Comparison of ENCODE assay signal across 13 mouse cellular contexts in the genomic region with DNA sequence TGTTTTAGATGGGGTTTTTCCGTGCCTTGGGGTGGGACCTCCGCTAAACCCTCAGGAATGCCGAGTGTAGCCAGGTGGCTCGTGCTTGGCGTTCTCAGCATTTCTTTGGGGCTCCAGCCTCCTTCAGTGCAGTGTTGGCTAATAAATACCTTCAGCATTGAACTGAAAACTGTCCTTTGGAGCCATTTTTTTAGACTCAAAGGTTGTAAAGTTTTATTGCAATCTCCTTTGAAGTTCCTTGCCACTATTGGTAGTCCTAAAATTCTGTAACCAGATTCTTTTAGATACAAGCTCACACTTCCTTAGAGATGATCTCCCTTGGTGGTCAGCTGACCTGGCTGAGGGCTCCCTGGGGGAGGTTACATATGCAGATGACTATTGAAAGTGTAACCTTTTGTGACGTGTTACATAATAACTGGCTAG. TPM values are rescaled to one million over a fixed set of nuclear protein-coding genes. Genes with fewer than 3 reads are reported as not detected.
A peak's percentile ranks its signal among the peaks of the same experiment; 100 is the strongest.
DNase-seq lines count a peak whose midpoint lies in the region; ATAC-seq and TF ChIP-seq lines count a peak whose summit lies in the region.
"Had no signal": no experiment of that assay in that cellular context is flagged by ENCODE, and none has a peak within 500 bp of the region (broad histone marks: within the 10 kb centered on the region; RNA-seq: fewer than 3 reads in every experiment).

No protein-coding gene starts in this region.

- H3K27ac ChIP-seq in heart, embryonic 14.5 days (replicated peaks in 1 of 2; ENCODE audit: control insufficient read depth in 1 of 2, insufficient read depth in 1 of 2, low read depth in 2 of 2, low read length in 2 of 2): 0 out of 4 replicates have a peak overlapping the region, but pooled peaks of 1 of the 2 experiments have one; percentile 26
- peak overlapping the region; percentile 54; the same call in 1 of the 2 replicates for H3K27ac ChIP-seq in kidney, postnatal 0 days
- H3K27ac ChIP-seq: embryonic facial prominence, embryonic 13.5 days; forebrain, embryonic 13.5 days; macrophage had no signal

- H3K36me3 ChIP-seq in heart, embryonic 14.5 days (ENCODE audit: control insufficient read depth, insufficient read depth, low read length): peaks cover 38% of the 10 kb centered on the region
- peaks cover 27% of the 10 kb centered on the region; the same call in 1 of the 2 replicates for H3K36me3 ChIP-seq in kidney, postnatal 0 days (ENCODE audit: insufficient read depth, low read length)

- DNase-seq in heart, postnatal 36 days: no peak
- DNase-seq in adipocyte (ENCODE audit: low spot score): peak; percentile 27
- DNase-seq in kidney, postnatal 0 days (ENCODE audit: low spot score): peak; percentile 44
- DNase-seq in lung, postnatal 25 days (ENCODE audit: low spot score): peak; percentile 69
- DNase-seq in adrenal gland, postnatal 36 days: no peak
- no peak for DNase-seq in adrenal gland, adult 2 months
- no peak for DNase-seq in left cerebral cortex, postnatal 36 days (ENCODE audit: low spot score in 2 of 2)
- DNase-seq: cerebellum, adult 9-10 months; gastrocnemius, postnatal 25 days had no signal

- peaks cover 31 to 47% of the 10 kb centered on the region in 2 experiments for H3K4me1 ChIP-seq in heart, embryonic 14.5 days (ENCODE audit: control insufficient read depth in 2 of 2, insufficient read depth in 2 of 2, low read length in 2 of 2)
- peaks cover 4% of the 10 kb centered on the region; the same call in 1 of the 2 replicates for H3K4me1 ChIP-seq in kidney, postnatal 0 days (replicated peaks; ENCODE audit: insufficient read depth, low read length)
- H3K4me1 ChIP-seq: forebrain, embryonic 13.5 days had no signal

- 0 out of 2 replicates have a peak overlapping the region, but pooled peaks have one; percentile 18 for H3K9ac ChIP-seq in heart, embryonic 14.5 days (ENCODE audit: low read length)
- H3K9ac ChIP-seq in kidney, postnatal 0 days (ENCODE audit: low read depth, low read length): no peak overlapping the region
- H3K9ac ChIP-seq: embryonic facial prominence, embryonic 13.5 days; forebrain, embryonic 13.5 days had no signal

- no peaks in the 10 kb centered on the region for H3K27me3 ChIP-seq in heart, embryonic 14.5 days (ENCODE audit: control insufficient read depth, insufficient read depth, low read length)
- H3K27me3 ChIP-seq in kidney, postnatal 0 days (ENCODE audit: insufficient read depth, low read length): no peaks in the 10 kb centered on the region
- H3K27me3 ChIP-seq: embryonic facial prominence, embryonic 13.5 days; forebrain, embryonic 13.5 days had no signal

- H3K9me3 ChIP-seq in heart, embryonic 14.5 days (ENCODE audit: control insufficient read depth, low read length): no peaks in the 10 kb centered on the region
- no peaks in the 10 kb centered on the region for H3K9me3 ChIP-seq in kidney, postnatal 0 days (replicated peaks; ENCODE audit: low read length)
- H3K9me3 ChIP-seq: embryonic facial prominence, embryonic 13.5 days; forebrain, embryonic 13.5 days had no signal

- intact Hi-C loops in heart, postnatal 36 days (cut with DNase I): no loop called here
- intact Hi-C loops in left cerebral cortex, postnatal 36 days (cut with DNase I): no loop called here

- H3K4me2 ChIP-seq in heart, embryonic 14.5 days (ENCODE audit: low read length): no peak overlapping the region
- no peak overlapping the region for H3K4me2 ChIP-seq in kidney, postnatal 0 days (ENCODE audit: low read length)
- H3K4me2 ChIP-seq: embryonic facial prominence, embryonic 13.5 days; forebrain, embryonic 13.5 days had no signal

- 26% methylated on average over 6 of the region's 6 CpGs for WGBS in heart, embryonic 14.5 days
- WGBS in kidney, postnatal 0 days: 16% methylated on average over 6 of the region's 6 CpGs

- ATAC-seq in heart, embryonic 14.5 days (ENCODE audit: insufficient number of reproducible peaks, insufficient read depth, low FRiP score, low read depth): no peak
- ATAC-seq in kidney, postnatal 0 days (replicated peaks; ENCODE audit: low FRiP score, low read depth): no peak
- ATAC-seq: forebrain, embryonic 13.5 days had no signal

- no peak for TF ChIP-seq CTCF in kidney, postnatal 0 days (IDR thresholded peaks at IDR 0.05; ENCODE audit: low read depth)

- no peak overlapping the region for H3K4me3 ChIP-seq in heart, embryonic 14.5 days (ENCODE audit: control insufficient read depth in 1 of 2, insufficient read depth in 1 of 2, low read depth in 1 of 2, low read length in 2 of 2)
- H3K4me3 ChIP-seq in kidney, postnatal 0 days (replicated peaks; ENCODE audit: low read depth, low read length): no peak overlapping the region
- H3K4me3 ChIP-seq: embryonic facial prominence, embryonic 13.5 days; forebrain, embryonic 13.5 days had no signal

RNA-seq across cellular contexts. Expression of a gene that starts 46.7 kb away (rescaled TPM):
- 227 and 246 TPM in 2 replicates for polyA plus RNA-seq in heart, embryonic 14.5 days (2014; fragmentation: Nextera tagmentation; extraction: Ambion mirVana)
- total RNA-seq in heart, postnatal 36 days (2021): 100 to 1,000 TPM; 101 to 110 TPM
- polyA plus RNA-seq in kidney, postnatal 0 days (2015; fragmentation: Nextera tagmentation; extraction: Ambion mirVana): 70.4 and 72.1 TPM in 2 replicates
- 10 to 100 TPM; 76.7 to 81.8 TPM for total RNA-seq in adrenal gland, postnatal 36 days (2021)
- total RNA-seq in adrenal gland, adult 2 months (2021): 10 to 100 TPM; 76.9 to 85.2 TPM
- polyA plus RNA-seq in adrenal gland, adult 2 months (2012; rRNA removed): 60.6 and 72.5 TPM in 2 replicates
- 100 to 1,000 TPM in 1 of 2 experiments, 10 to 100 TPM in 1; 95.7 to 112 TPM for total RNA-seq in left cerebral cortex, postnatal 36 days (2021)

Comparison
In these comparisons a context has a peak if more than half of its experiments do, and no peak if none do; other contexts are left out.
1. DNase-seq: peak in adipocyte (single experiment), kidney, postnatal 0 days (single experiment) and lung, postnatal 25 days (single experiment); none in heart, postnatal 36 days (0 of 2), adrenal gland, postnatal 36 days (0 of 2), adrenal gland, adult 2 months (single experiment) and left cerebral cortex, postnatal 36 days (0 of 2).